Mouse (Mus musculus) left cerebral cortex, adult 11 months (tissue): ENCODE data around the gene Faah.

ENCODE experiments used
- DNase-seq: peaks from one replicate; pipeline ENCODE4 v3.0.0; 2022; ENCODE audit warnings: low spot score

The Faah gene

GRCm38 (mm10) chr4:115943669-115944314, 73.9 kb downstream of the Faah start:
- DNase-seq, result no peak

GRCm38 (mm10) chr4:115941242-115941820, 76.4 kb downstream of the Faah start:
- DNase-seq, result no peak

GRCm38 (mm10) chr4:115940681-115941080, 77.0 kb downstream of the Faah start:
- DNase-seq, result no peak

GRCm38 (mm10) chr4:115939295-115940102, 78.2 kb downstream of the Faah start, which contains the start of gene Dmbx1:
Dmbx1 (minus strand) TSS chr4:115939926.
- no peak for DNase-seq

- DNase-seq, result no peak
Observed at GRCm38 (mm10) chr4:115938276-115939160, 79.2 kb downstream of the Faah start.

GRCm38 (mm10) chr4:115937061-115937976, 80.4 kb downstream of the Faah start:
- DNase-seq, result no peak

- DNase-seq, result no peak
Observed at GRCm38 (mm10) chr4:115936646-115937045, 81.1 kb downstream of the Faah start.

- no peak for DNase-seq
Observed at GRCm38 (mm10) chr4:115935835-115936581, 81.7 kb downstream of the Faah start.

- DNase-seq, result no peak
Observed at GRCm38 (mm10) chr4:115931556-115932088, 86.1 kb downstream of the Faah start.

GRCm38 (mm10) chr4:115927637-115928036, 90.1 kb downstream of the Faah start:
- DNase-seq, result no peak

GRCm38 (mm10) chr4:115923262-115923880, 94.4 kb downstream of the Faah start:
- DNase-seq, result no peak

GRCm38 (mm10) chr4:115922688-115923087, 95.0 kb downstream of the Faah start:
- no peak for DNase-seq

- DNase-seq, result no peak
Observed at GRCm38 (mm10) chr4:115919911-115920310, 97.8 kb downstream of the Faah start.
